Mouse (Mus musculus): ENCODE results near the gene Xirp1. TPM values are rescaled to one million over a fixed set of nuclear protein-coding genes. Genes with fewer than 3 reads are reported as not detected.
A peak's percentile ranks its signal among the peaks of the same experiment; 100 is the strongest.

Gene Xirp1
- polyA plus RNA-seq, 1 experiment from 2014 or later: not detected

GRCm38 (mm10) chr9:120001945-120002725, 21.3 kb downstream of the Xirp1 start:
- no peak for ATAC-seq (ENCODE audit: low FRiP score)
- Histone ChIP-seq H3K36me3 (replicated peaks; ENCODE audit: control insufficient read depth, insufficient read depth) (no peaks in the 10 kb centered on the region), H3K4me1 (replicated peaks; ENCODE audit: control insufficient read depth, insufficient read depth, low read length) (0 out of 2 replicates have a peak, but pooled peaks cover 4% of the 10 kb centered on the region), H3K27ac (no peak overlapping the region), H3K4me3 (replicated peaks; ENCODE audit: low read length) (peak overlapping the region; percentile 22), H3K4me2 (replicated peaks) (peak overlapping the region; percentile 44), H3K9ac (peak overlapping the region; percentile 25; the same call in 1 of the 2 replicates), H3K9me3 (ENCODE audit: control insufficient read depth, low read length) (no peaks in the 10 kb centered on the region), H3K27me3 (ENCODE audit: control insufficient read depth, insufficient read depth, low read length) (no peaks in the 10 kb centered on the region; the same call in 1 of the 2 replicates)
- peak; percentile 69 for DNase-seq (ENCODE audit: low spot score)
- 10% methylated on average over 31 of the region's 31 CpGs for WGBS

- WGBS: 82% methylated on average over 5 of the region's 5 CpGs
- H3K4me2 ChIP-seq (replicated peaks): no peak overlapping the region
- no peak overlapping the region for H3K9ac ChIP-seq
- H3K27me3 ChIP-seq (ENCODE audit: control insufficient read depth, insufficient read depth, low read length): no peaks in the 10 kb centered on the region; the same call in 1 of the 2 replicates
- no peaks in the 10 kb centered on the region for H3K36me3 ChIP-seq (replicated peaks; ENCODE audit: control insufficient read depth, insufficient read depth)
- 0 out of 2 replicates have a peak, but pooled peaks cover 4% of the 10 kb centered on the region for H3K4me1 ChIP-seq (replicated peaks; ENCODE audit: control insufficient read depth, insufficient read depth, low read length)
- H3K27ac ChIP-seq: no peak overlapping the region
- ATAC-seq (ENCODE audit: low FRiP score) (no peak), DNase-seq (ENCODE audit: low spot score) (no peak)
- no peak overlapping the region for H3K4me3 ChIP-seq (replicated peaks; ENCODE audit: low read length)
- H3K9me3 ChIP-seq (ENCODE audit: control insufficient read depth, low read length): no peaks in the 10 kb centered on the region
Observed at GRCm38 (mm10) chr9:120000761-120001160, 22.6 kb downstream of the Xirp1 start.

- DNase-seq (ENCODE audit: low spot score): no peak
- H3K9ac ChIP-seq: no peak overlapping the region
- 81% methylated on average over 6 of the region's 6 CpGs for WGBS
- H3K4me2 ChIP-seq (replicated peaks): no peak overlapping the region
- no peaks in the 10 kb centered on the region; the same call in 1 of the 2 replicates for H3K27me3 ChIP-seq (ENCODE audit: control insufficient read depth, insufficient read depth, low read length)
- no peak overlapping the region for H3K4me3 ChIP-seq (replicated peaks; ENCODE audit: low read length)
- H3K9me3 ChIP-seq (ENCODE audit: control insufficient read depth, low read length): no peaks in the 10 kb centered on the region
- no peak overlapping the region for H3K27ac ChIP-seq
- H3K36me3 ChIP-seq (replicated peaks; ENCODE audit: control insufficient read depth, insufficient read depth): no peaks in the 10 kb centered on the region
- 0 out of 2 replicates have a peak, but pooled peaks cover 4% of the 10 kb centered on the region for H3K4me1 ChIP-seq (replicated peaks; ENCODE audit: control insufficient read depth, insufficient read depth, low read length)
- ATAC-seq (ENCODE audit: low FRiP score): no peak
Observed at GRCm38 (mm10) chr9:119999636-120000035, 23.8 kb downstream of the Xirp1 start.

- ATAC-seq (ENCODE audit: low FRiP score) (no peak), DNase-seq (ENCODE audit: low spot score) (no peak)
- Histone ChIP-seq H3K36me3 (replicated peaks; ENCODE audit: control insufficient read depth, insufficient read depth) (no peaks in the 10 kb centered on the region), H3K9ac (no peak overlapping the region), H3K27me3 (ENCODE audit: control insufficient read depth, insufficient read depth, low read length) (no peaks in the 10 kb centered on the region; the same call in 1 of the 2 replicates), H3K4me1 (replicated peaks; ENCODE audit: control insufficient read depth, insufficient read depth, low read length) (0 out of 2 replicates have a peak, but pooled peaks cover 4% of the 10 kb centered on the region), H3K4me2 (replicated peaks) (no peak overlapping the region), H3K27ac (no peak overlapping the region), H3K4me3 (replicated peaks; ENCODE audit: low read length) (no peak overlapping the region), H3K9me3 (ENCODE audit: control insufficient read depth, low read length) (no peaks in the 10 kb centered on the region)
- WGBS: 70% methylated on average over 1 of the region's 1 CpGs
Observed at GRCm38 (mm10) chr9:119998776-119999175, 24.6 kb downstream of the Xirp1 start.

DNA sequence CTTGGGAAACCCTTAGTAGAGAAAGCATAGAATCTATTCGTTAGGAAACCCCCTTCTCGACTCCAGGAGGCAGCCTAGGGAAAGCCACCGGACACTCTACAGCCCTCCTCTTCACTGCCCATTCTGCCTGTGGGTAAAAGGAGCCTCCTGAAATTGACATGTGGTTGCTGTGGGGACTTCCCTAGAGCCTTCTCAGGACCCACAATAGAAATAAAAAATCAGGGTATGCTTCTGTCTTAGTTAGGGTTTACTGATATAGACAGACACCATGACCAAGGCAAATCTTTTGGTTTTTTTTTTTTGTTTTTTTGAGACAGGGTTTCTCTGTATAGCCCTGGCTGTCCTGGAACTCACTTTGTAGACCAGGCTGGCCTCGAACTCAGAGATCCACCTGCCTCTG, 27.3 kb downstream of the Xirp1 start:
- Histone ChIP-seq H3K36me3 (replicated peaks; ENCODE audit: control insufficient read depth, insufficient read depth) (no peaks in the 10 kb centered on the region), H3K4me2 (replicated peaks) (no peak overlapping the region), H3K4me3 (replicated peaks; ENCODE audit: low read length) (no peak overlapping the region), H3K4me1 (replicated peaks; ENCODE audit: control insufficient read depth, insufficient read depth, low read length) (no peaks in the 10 kb centered on the region), H3K27me3 (ENCODE audit: control insufficient read depth, insufficient read depth, low read length) (no peaks in the 10 kb centered on the region), H3K27ac (no peak overlapping the region), H3K9me3 (ENCODE audit: control insufficient read depth, low read length) (no peaks in the 10 kb centered on the region), H3K9ac (no peak overlapping the region)
- no peak for ATAC-seq (ENCODE audit: low FRiP score)
- DNase-seq (ENCODE audit: low spot score): no peak
- WGBS: 82% methylated on average over 4 of the region's 4 CpGs

- H3K9me3 ChIP-seq (ENCODE audit: control insufficient read depth, low read length): no peaks in the 10 kb centered on the region
- no peak for ATAC-seq (ENCODE audit: low FRiP score)
- no peak overlapping the region for H3K4me2 ChIP-seq (replicated peaks)
- H3K27me3 ChIP-seq (ENCODE audit: control insufficient read depth, insufficient read depth, low read length): no peaks in the 10 kb centered on the region
- H3K36me3 ChIP-seq (replicated peaks; ENCODE audit: control insufficient read depth, insufficient read depth): no peaks in the 10 kb centered on the region
- no peak for DNase-seq (ENCODE audit: low spot score)
- H3K4me3 ChIP-seq (replicated peaks; ENCODE audit: low read length): no peak overlapping the region
- H3K4me1 ChIP-seq (replicated peaks; ENCODE audit: control insufficient read depth, insufficient read depth, low read length): no peaks in the 10 kb centered on the region
- no peak overlapping the region for H3K9ac ChIP-seq
- H3K27ac ChIP-seq: no peak overlapping the region
- WGBS: 81% methylated on average over 7 of the region's 7 CpGs
Observed at GRCm38 (mm10) chr9:119994207-119994606, 29.2 kb downstream of the Xirp1 start.

DNA sequence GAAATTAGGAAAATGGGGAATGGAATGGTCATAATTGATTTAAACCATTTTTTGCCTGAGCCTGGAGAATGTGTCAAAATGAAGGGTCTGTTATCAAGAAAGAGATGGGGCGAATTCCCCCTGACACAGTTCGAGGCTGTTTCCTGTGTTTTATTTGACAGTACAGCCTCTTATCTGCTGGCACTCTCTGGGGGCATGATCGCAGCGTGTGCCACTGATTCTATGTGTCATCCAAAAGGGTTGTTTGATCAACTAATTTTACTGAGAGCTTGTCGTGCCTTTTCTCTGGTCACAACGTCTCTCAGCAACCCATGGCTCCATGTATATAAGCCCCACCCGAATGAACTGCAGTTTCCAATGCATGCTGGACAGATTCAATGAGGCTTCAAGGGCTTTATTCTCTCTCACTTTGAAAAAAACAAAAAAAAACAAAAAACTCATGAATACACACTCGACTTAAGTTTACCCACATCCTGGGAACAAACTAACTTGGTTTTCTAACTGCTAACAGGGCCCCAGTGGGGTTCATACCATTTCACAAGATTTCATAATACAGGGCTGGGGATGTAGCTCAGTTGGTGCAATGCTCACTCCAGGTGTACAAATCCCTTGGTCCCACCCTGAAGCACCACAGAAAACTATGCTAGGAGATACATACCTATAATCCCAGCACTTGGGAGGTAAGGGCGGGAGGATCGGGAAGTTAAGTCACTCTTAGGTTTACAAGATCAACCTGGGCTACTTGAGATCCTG, 30.1 kb downstream of the Xirp1 start:
- Histone ChIP-seq H3K27ac (no peak overlapping the region), H3K4me3 (replicated peaks; ENCODE audit: low read length) (no peak overlapping the region), H3K4me1 (replicated peaks; ENCODE audit: control insufficient read depth, insufficient read depth, low read length) (no peaks in the 10 kb centered on the region), H3K36me3 (replicated peaks; ENCODE audit: control insufficient read depth, insufficient read depth) (no peaks in the 10 kb centered on the region), H3K27me3 (ENCODE audit: control insufficient read depth, insufficient read depth, low read length) (no peaks in the 10 kb centered on the region), H3K9me3 (ENCODE audit: control insufficient read depth, low read length) (no peaks in the 10 kb centered on the region), H3K4me2 (replicated peaks) (no peak overlapping the region), H3K9ac (no peak overlapping the region)
- ATAC-seq (ENCODE audit: low FRiP score) (no peak), DNase-seq (ENCODE audit: low spot score) (no peak)
- 74% methylated on average over 10 of the region's 10 CpGs for WGBS

GRCm38 (mm10) chr9:119991310-119991709, 32.1 kb downstream of the Xirp1 start:
- H3K9ac ChIP-seq: no peak overlapping the region
- H3K36me3 ChIP-seq (replicated peaks; ENCODE audit: control insufficient read depth, insufficient read depth): no peaks in the 10 kb centered on the region
- H3K4me1 ChIP-seq (replicated peaks; ENCODE audit: control insufficient read depth, insufficient read depth, low read length): no peaks in the 10 kb centered on the region
- H3K4me3 ChIP-seq (replicated peaks; ENCODE audit: low read length): no peak overlapping the region
- no peak overlapping the region for H3K4me2 ChIP-seq (replicated peaks)
- no peak for ATAC-seq (ENCODE audit: low FRiP score)
- no peaks in the 10 kb centered on the region for H3K9me3 ChIP-seq (ENCODE audit: control insufficient read depth, low read length)
- H3K27me3 ChIP-seq (ENCODE audit: control insufficient read depth, insufficient read depth, low read length): no peaks in the 10 kb centered on the region
- H3K27ac ChIP-seq: no peak overlapping the region
- WGBS: 16% methylated on average over 5 of the region's 5 CpGs
- DNase-seq (ENCODE audit: low spot score): no peak

DNA sequence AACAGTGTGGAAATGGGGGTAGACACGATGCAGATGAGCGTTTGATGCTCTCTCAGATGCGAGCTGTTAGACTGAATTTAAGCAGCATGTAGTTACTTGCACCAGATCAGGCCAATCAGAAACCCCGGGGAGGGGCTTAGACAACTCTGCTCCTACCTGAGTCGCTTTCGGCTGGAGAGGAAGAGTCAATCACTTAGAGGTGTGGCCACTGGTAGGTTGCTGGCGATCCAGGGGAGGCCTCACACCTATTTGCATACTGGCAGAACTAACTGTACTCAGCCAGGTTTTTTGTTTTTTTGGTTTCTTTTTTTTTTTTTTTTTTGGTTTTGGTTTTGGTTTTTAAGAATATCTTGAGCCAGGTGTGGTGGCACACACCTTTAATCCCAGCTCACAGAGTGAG, 35.1 kb downstream of the Xirp1 start:
- no peaks in the 10 kb centered on the region for H3K36me3 ChIP-seq (replicated peaks; ENCODE audit: control insufficient read depth, insufficient read depth)
- H3K4me1 ChIP-seq (replicated peaks; ENCODE audit: control insufficient read depth, insufficient read depth, low read length): 0 out of 2 replicates have a peak, but pooled peaks cover 12% of the 10 kb centered on the region
- H3K4me3 ChIP-seq (replicated peaks; ENCODE audit: low read length): no peak overlapping the region
- 47% methylated on average over 7 of the region's 7 CpGs for WGBS
- H3K9ac ChIP-seq: no peak overlapping the region
- DNase-seq (ENCODE audit: low spot score) (no peak), ATAC-seq (ENCODE audit: low FRiP score) (no peak)
- no peak overlapping the region for H3K27ac ChIP-seq
- H3K9me3 ChIP-seq (ENCODE audit: control insufficient read depth, low read length): no peaks in the 10 kb centered on the region
- no peak overlapping the region for H3K4me2 ChIP-seq (replicated peaks)
- H3K27me3 ChIP-seq (ENCODE audit: control insufficient read depth, insufficient read depth, low read length): peaks cover 12% of the 10 kb centered on the region
